Mouse (Mus musculus): ENCODE results near the gene Mx1. TPM values are rescaled to one million over a fixed set of nuclear protein-coding genes. Genes with fewer than 3 reads are reported as not detected.

The Mx1 gene
- polyA plus RNA-seq, 1 experiment from 2014 or later, result not detected

DNA sequence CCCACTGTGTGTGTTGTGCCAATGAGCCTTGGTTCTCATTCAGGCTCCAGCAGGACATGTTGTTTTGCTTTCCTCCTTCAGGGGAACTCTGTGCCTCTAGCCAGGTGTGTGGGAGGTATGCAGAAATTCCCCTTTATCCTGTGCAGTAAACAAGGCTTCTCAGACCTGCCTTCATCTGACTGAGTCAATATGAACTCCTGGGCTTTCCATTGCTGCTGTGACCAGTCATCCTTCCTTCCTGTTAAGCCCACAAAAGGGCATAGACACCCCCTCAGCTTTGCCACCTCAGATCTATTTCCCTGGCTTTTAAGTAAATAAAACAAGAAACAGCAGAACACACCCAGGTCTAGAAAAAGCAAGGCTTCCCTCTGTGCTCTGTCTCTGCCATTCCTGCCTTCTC is 61.0 kb downstream of the Mx1 start:
- Histone ChIP-seq H3K36me3 (replicated peaks; ENCODE audit: control insufficient read depth, insufficient read depth) (no peaks in the 10 kb centered on the region), H3K4me3 (replicated peaks; ENCODE audit: low read length) (no peak overlapping the region), H3K27ac (no peak overlapping the region), H3K9me3 (ENCODE audit: control insufficient read depth, low read length) (no peaks in the 10 kb centered on the region), H3K9ac (no peak overlapping the region), H3K4me2 (replicated peaks) (no peak overlapping the region), H3K27me3 (ENCODE audit: control insufficient read depth, insufficient read depth, low read length) (no peaks in the 10 kb centered on the region), H3K4me1 (replicated peaks; ENCODE audit: control insufficient read depth, insufficient read depth, low read length) (no peaks in the 10 kb centered on the region)
- no peak for ATAC-seq (ENCODE audit: low FRiP score)
- DNase-seq (ENCODE audit: low spot score), result no peak

GRCm38 (mm10) chr16:97399991-97400390 is 62.7 kb downstream of the Mx1 start:
- Histone ChIP-seq H3K4me3 (replicated peaks; ENCODE audit: low read length) (no peak overlapping the region), H3K4me2 (replicated peaks) (no peak overlapping the region), H3K9me3 (ENCODE audit: control insufficient read depth, low read length) (no peaks in the 10 kb centered on the region), H3K36me3 (replicated peaks; ENCODE audit: control insufficient read depth, insufficient read depth) (no peaks in the 10 kb centered on the region), H3K27me3 (ENCODE audit: control insufficient read depth, insufficient read depth, low read length) (no peaks in the 10 kb centered on the region), H3K4me1 (replicated peaks; ENCODE audit: control insufficient read depth, insufficient read depth, low read length) (no peaks in the 10 kb centered on the region), H3K9ac (no peak overlapping the region), H3K27ac (no peak overlapping the region)
- ATAC-seq (ENCODE audit: low FRiP score) (no peak), DNase-seq (ENCODE audit: low spot score) (no peak)
- WGBS, result 93% methylated on average over 4 of the region's 4 CpGs

DNA sequence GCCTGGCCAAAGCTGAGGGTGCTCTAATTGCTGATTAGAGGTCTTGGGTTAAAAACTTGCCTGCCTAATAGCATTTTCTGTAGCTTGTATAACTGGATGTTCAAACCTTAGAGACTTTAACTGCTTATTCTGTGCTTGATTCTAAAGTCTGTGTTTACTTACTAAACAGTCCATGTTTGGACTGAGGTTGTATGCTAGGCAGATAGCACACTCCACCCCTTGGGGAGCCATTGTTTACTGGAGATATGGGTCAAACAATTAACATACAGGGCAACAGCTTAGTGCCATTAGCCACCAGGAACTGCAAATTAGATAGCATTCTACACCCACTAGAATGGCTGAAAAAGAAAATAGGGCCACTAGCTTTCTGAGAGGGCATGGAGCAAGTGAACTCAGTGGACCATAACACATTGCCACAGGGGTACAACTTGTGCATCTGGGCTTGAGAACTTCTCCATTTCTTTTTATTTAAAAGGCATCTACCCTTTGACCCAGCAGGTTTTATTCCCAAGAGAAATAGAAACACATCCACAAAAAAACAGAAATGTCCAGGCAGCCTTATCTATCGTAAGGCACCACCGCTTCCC is 64.7 kb downstream of the Mx1 start:
- Histone ChIP-seq H3K9ac (no peak overlapping the region), H3K4me1 (replicated peaks; ENCODE audit: control insufficient read depth, insufficient read depth, low read length) (no peaks in the 10 kb centered on the region), H3K27ac (no peak overlapping the region), H3K27me3 (ENCODE audit: control insufficient read depth, insufficient read depth, low read length) (no peaks in the 10 kb centered on the region), H3K4me2 (replicated peaks) (no peak overlapping the region), H3K9me3 (ENCODE audit: control insufficient read depth, low read length) (no peaks in the 10 kb centered on the region), H3K36me3 (replicated peaks; ENCODE audit: control insufficient read depth, insufficient read depth) (no peaks in the 10 kb centered on the region), H3K4me3 (replicated peaks; ENCODE audit: low read length) (no peak overlapping the region)
- WGBS, result 81% methylated on average over 2 of the region's 2 CpGs
- no peak for DNase-seq (ENCODE audit: low spot score)
- no peak for ATAC-seq (ENCODE audit: low FRiP score)

Other genes with a start within 250 kb of the Mx1 start
- gene Bace2, start 106.2 kb downstream of the Mx1 start, polyA plus RNA-seq (2014; fragmentation: Nextera tagmentation; extraction: Ambion mirVana), result 6.4 and 8.7 TPM in 2 replicates
- not detected in 2 replicates for gene Fam3b, start 51.9 kb upstream of the Mx1 start, polyA plus RNA-seq (2014; fragmentation: Nextera tagmentation; extraction: Ambion mirVana)
- not detected in 2 replicates for gene Tmprss2, start 148.3 kb upstream of the Mx1 start, polyA plus RNA-seq (2014; fragmentation: Nextera tagmentation; extraction: Ambion mirVana)

Measured in hindbrain, embryonic 14.5 days (tissue).